Mouse (Mus musculus): ENCODE results near the gene Cdc42ep2. TPM values are rescaled to one million over a fixed set of nuclear protein-coding genes. Genes with fewer than 3 reads are reported as not detected.

Cdc42ep2 gene
- polyA plus RNA-seq, 1 experiment from 2014 or later, result 2.2 TPM

DNA sequence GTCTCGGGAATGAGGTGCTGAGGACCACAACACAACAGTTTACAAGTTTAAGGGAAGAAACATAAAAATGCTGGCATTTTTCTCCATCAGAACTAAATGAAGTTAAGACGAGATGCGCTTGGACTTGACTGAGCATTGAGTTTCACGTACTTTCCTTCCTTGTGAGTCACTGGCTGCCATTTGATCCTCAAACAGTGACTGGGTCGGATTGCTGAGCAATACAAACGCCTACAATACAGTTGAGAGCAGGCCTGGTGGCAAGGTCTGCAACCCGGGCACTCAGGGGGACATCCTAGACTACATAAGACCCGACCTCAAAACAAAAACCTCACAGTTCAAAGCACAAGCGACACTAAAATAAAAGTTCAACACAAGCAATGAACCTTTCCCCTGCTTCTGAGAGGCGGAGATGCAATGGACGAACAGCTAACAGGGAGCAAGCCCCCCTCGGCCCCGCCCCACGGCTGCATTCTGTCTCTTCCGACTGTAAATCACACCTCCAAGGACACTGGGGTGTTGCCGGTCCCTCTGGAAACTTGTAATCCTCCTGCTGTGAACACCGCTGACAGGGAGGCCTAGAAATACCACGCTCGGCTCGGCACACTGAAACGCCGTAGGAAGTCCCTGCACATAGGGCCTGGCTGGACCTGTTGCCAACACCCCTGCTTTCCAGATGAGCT is 29.6 kb upstream of the Cdc42ep2 start:
- peaks cover 96% of the 10 kb centered on the region for H3K36me3 ChIP-seq (replicated peaks)
- no peak overlapping the region for H3K4me3 ChIP-seq
- H3K27ac ChIP-seq (replicated peaks), result no peak overlapping the region
- 88% methylated on average over 22 of the region's 22 CpGs for WGBS
- H3K4me1 ChIP-seq, result peaks cover 29% of the 10 kb centered on the region
- H3K27me3 ChIP-seq (replicated peaks; ENCODE audit: low read depth, poor library complexity, severe bottlenecking), result no peaks in the 10 kb centered on the region
- no peaks in the 10 kb centered on the region for H3K9me3 ChIP-seq
- no peak for DNase-seq (ENCODE audit: low spot score)

DNA sequence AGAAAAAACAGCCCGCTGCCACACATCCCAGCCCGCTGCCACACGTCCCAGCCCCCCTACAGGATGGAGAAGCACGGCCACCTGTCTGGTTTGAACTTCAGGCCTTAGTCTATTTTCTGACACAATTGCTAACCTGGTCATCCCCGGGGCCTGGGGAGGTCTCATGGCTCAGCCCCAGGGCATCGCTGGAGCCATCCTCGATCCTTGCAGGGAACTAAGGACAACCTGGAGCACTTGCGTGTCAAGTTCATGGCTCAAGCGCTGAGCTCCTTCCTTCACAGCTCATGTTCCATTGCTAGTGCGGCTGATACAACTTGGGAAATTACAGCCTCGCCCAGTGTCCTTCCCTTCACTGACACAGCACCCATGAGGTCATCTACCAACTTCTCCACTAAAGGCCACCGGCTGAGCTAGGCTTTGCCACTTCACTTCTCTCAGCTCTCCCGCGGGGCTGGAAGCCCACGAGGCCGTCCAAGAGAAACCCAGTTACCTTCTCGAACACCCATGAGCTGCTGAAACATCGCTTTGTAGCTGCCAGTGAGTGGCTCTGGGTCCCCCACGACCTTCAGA is 28.7 kb upstream of the Cdc42ep2 start:
- H3K36me3 ChIP-seq (replicated peaks), result peaks cover 96% of the 10 kb centered on the region
- peak overlapping the region; percentile 70; the same call in 1 of the 2 replicates for H3K27ac ChIP-seq (replicated peaks)
- no peaks in the 10 kb centered on the region for H3K27me3 ChIP-seq (replicated peaks; ENCODE audit: low read depth, poor library complexity, severe bottlenecking)
- no peaks in the 10 kb centered on the region for H3K9me3 ChIP-seq
- peaks cover 29% of the 10 kb centered on the region for H3K4me1 ChIP-seq
- no peak for DNase-seq (ENCODE audit: low spot score)
- 0 out of 2 replicates have a peak overlapping the region, but pooled peaks have one; percentile 8 for H3K4me3 ChIP-seq
- 93% methylated on average over 19 of the region's 19 CpGs for WGBS

GRCm38 (mm10) chr19:5952071-5952691 is 27.6 kb upstream of the Cdc42ep2 start:
- peaks cover 96% of the 10 kb centered on the region for H3K36me3 ChIP-seq (replicated peaks)
- H3K27ac ChIP-seq (replicated peaks), result peak overlapping the region; percentile 70

GRCm38 (mm10) chr19:5951631-5952030 is 27.0 kb upstream of the Cdc42ep2 start:
- H3K4me3 ChIP-seq, result no peak overlapping the region
- no peaks in the 10 kb centered on the region for H3K27me3 ChIP-seq (replicated peaks; ENCODE audit: low read depth, poor library complexity, severe bottlenecking)
- 93% methylated on average over 16 of the region's 16 CpGs for WGBS
- no peak for DNase-seq (ENCODE audit: low spot score)
- H3K9me3 ChIP-seq, result no peaks in the 10 kb centered on the region
- H3K4me1 ChIP-seq, result peaks cover 29% of the 10 kb centered on the region
- peaks cover 97% of the 10 kb centered on the region for H3K36me3 ChIP-seq (replicated peaks)
- H3K27ac ChIP-seq (replicated peaks), result peak overlapping the region; percentile 65; the same call in 1 of the 2 replicates

More at GRCm38 (mm10) chr19:5952071-5952691, 27.6 kb upstream of the Cdc42ep2 start:
- H3K9me3 ChIP-seq, result no peaks in the 10 kb centered on the region
- no peak overlapping the region; the same call in 1 of the 2 replicates for H3K4me3 ChIP-seq
- 72% methylated on average over 13 of the region's 13 CpGs for WGBS
- no peaks in the 10 kb centered on the region for H3K27me3 ChIP-seq (replicated peaks; ENCODE audit: low read depth, poor library complexity, severe bottlenecking)
- peaks cover 29% of the 10 kb centered on the region for H3K4me1 ChIP-seq
- DNase-seq (ENCODE audit: low spot score), result peak; percentile 33

GRCm38 (mm10) chr19:5950218-5950617 is 25.6 kb upstream of the Cdc42ep2 start:
- Histone ChIP-seq H3K27ac (replicated peaks) (no peak overlapping the region), H3K9me3 (no peaks in the 10 kb centered on the region), H3K36me3 (replicated peaks) (peaks cover 100% of the 10 kb centered on the region), H3K4me3 (no peak overlapping the region), H3K27me3 (replicated peaks; ENCODE audit: low read depth, poor library complexity, severe bottlenecking) (no peaks in the 10 kb centered on the region), H3K4me1 (peaks cover 25% of the 10 kb centered on the region)
- DNase-seq (ENCODE audit: low spot score), result no peak
- 94% methylated on average over 11 of the region's 11 CpGs for WGBS

- 85% methylated on average over 8 of the region's 8 CpGs for WGBS
- Histone ChIP-seq H3K4me1 (no peaks in the 10 kb centered on the region), H3K4me3 (no peak overlapping the region), H3K36me3 (replicated peaks) (peaks cover 100% of the 10 kb centered on the region), H3K9me3 (no peaks in the 10 kb centered on the region), H3K27me3 (replicated peaks; ENCODE audit: low read depth, poor library complexity, severe bottlenecking) (no peaks in the 10 kb centered on the region), H3K27ac (replicated peaks) (no peak overlapping the region)
- peak; percentile 7 for DNase-seq (ENCODE audit: low spot score)
Measured at GRCm38 (mm10) chr19:5945891-5946290, 21.3 kb upstream of the Cdc42ep2 start.

DNA sequence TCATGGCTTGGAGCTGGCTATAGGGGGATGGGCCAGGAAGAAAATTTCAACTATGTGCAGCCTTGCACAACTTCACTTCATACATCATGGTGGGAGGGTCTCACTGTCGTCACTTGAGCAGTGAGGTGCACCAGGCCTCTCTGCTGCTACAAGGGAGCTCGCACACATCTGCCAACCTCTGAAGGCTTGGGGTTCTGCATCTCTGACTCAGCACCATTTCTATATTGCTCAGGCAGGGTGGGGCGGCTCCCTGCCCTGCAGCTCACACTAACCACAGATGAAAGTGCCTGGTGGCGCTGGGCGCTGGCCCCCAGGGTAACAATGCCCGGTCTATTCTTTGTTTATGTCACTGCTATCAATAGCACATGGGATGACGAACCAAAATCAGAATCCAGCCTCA is 20.4 kb upstream of the Cdc42ep2 start:
- Histone ChIP-seq H3K36me3 (replicated peaks) (peaks cover 100% of the 10 kb centered on the region), H3K27ac (replicated peaks) (no peak overlapping the region), H3K4me3 (no peak overlapping the region), H3K4me1 (no peaks in the 10 kb centered on the region), H3K27me3 (replicated peaks; ENCODE audit: low read depth, poor library complexity, severe bottlenecking) (no peaks in the 10 kb centered on the region), H3K9me3 (no peaks in the 10 kb centered on the region)
- no peak for DNase-seq (ENCODE audit: low spot score)
- 85% methylated on average over 7 of the region's 7 CpGs for WGBS

GRCm38 (mm10) chr19:5944145-5944544 is 19.5 kb upstream of the Cdc42ep2 start:
- H3K4me1 ChIP-seq, result no peaks in the 10 kb centered on the region
- no peak overlapping the region for H3K4me3 ChIP-seq
- H3K9me3 ChIP-seq, result no peaks in the 10 kb centered on the region
- peaks cover 100% of the 10 kb centered on the region for H3K36me3 ChIP-seq (replicated peaks)
- DNase-seq (ENCODE audit: low spot score), result no peak
- peak overlapping the region; percentile 14; the same call in 1 of the 2 replicates for H3K27ac ChIP-seq (replicated peaks)
- 85% methylated on average over 8 of the region's 8 CpGs for WGBS
- H3K27me3 ChIP-seq (replicated peaks; ENCODE audit: low read depth, poor library complexity, severe bottlenecking), result no peaks in the 10 kb centered on the region

GRCm38 (mm10) chr19:5943404-5943803 is 18.8 kb upstream of the Cdc42ep2 start:
- peaks cover 1% of the 10 kb centered on the region for H3K4me1 ChIP-seq
- peaks cover 99% of the 10 kb centered on the region for H3K36me3 ChIP-seq (replicated peaks)
- no peaks in the 10 kb centered on the region for H3K9me3 ChIP-seq
- no peak for DNase-seq (ENCODE audit: low spot score)
- H3K27me3 ChIP-seq (replicated peaks; ENCODE audit: low read depth, poor library complexity, severe bottlenecking), result no peaks in the 10 kb centered on the region
- H3K4me3 ChIP-seq, result no peak overlapping the region
- no peak overlapping the region for H3K27ac ChIP-seq (replicated peaks)
- 94% methylated on average over 15 of the region's 15 CpGs for WGBS

DNA sequence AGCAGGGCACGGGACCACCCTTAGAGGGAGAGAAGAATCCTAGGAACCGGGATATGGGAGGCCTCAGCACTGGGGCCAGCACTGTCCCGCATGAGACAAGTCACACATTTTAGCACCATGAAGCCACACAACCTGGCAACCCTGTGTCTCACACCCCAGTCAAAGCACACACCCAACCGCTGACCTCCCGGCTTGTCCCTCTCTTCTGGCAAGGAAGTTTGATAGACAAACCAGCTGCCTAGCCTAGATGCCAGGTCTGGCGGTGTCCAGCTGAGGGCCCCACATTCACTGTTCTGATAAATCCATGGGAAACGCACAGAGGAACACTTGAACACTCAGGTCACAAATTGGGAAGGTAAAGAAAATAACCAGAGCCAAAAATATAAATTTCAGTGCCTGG is 18.0 kb upstream of the Cdc42ep2 start:
- Histone ChIP-seq H3K9me3 (no peaks in the 10 kb centered on the region), H3K4me3 (no peak overlapping the region), H3K36me3 (replicated peaks) (peaks cover 91% of the 10 kb centered on the region), H3K27ac (replicated peaks) (no peak overlapping the region), H3K4me1 (peaks cover 9% of the 10 kb centered on the region), H3K27me3 (replicated peaks; ENCODE audit: low read depth, poor library complexity, severe bottlenecking) (no peaks in the 10 kb centered on the region)
- WGBS, result 92% methylated on average over 7 of the region's 7 CpGs
- DNase-seq (ENCODE audit: low spot score), result no peak

GRCm38 (mm10) chr19:5940656-5941055 is 16.0 kb upstream of the Cdc42ep2 start:
- DNase-seq (ENCODE audit: low spot score), result no peak
- Histone ChIP-seq H3K9me3 (no peaks in the 10 kb centered on the region), H3K27ac (replicated peaks) (no peak overlapping the region), H3K36me3 (replicated peaks) (peaks cover 76% of the 10 kb centered on the region), H3K4me3 (no peak overlapping the region), H3K4me1 (peaks cover 19% of the 10 kb centered on the region), H3K27me3 (replicated peaks; ENCODE audit: low read depth, poor library complexity, severe bottlenecking) (no peaks in the 10 kb centered on the region)
- WGBS, result 92% methylated on average over 10 of the region's 10 CpGs

- Histone ChIP-seq H3K9me3 (no peaks in the 10 kb centered on the region), H3K36me3 (replicated peaks) (peaks cover 71% of the 10 kb centered on the region), H3K4me1 (peaks cover 24% of the 10 kb centered on the region), H3K4me3 (no peak overlapping the region), H3K27me3 (replicated peaks; ENCODE audit: low read depth, poor library complexity, severe bottlenecking) (no peaks in the 10 kb centered on the region), H3K27ac (replicated peaks) (no peak overlapping the region)
- WGBS, result 76% methylated on average over 4 of the region's 4 CpGs
- DNase-seq (ENCODE audit: low spot score), result no peak
Measured at GRCm38 (mm10) chr19:5940173-5940572, 15.6 kb upstream of the Cdc42ep2 start.

GRCm38 (mm10) chr19:5939715-5940114 is 15.1 kb upstream of the Cdc42ep2 start:
- no peak overlapping the region for H3K4me3 ChIP-seq
- 90% methylated on average over 5 of the region's 5 CpGs for WGBS
- no peaks in the 10 kb centered on the region for H3K9me3 ChIP-seq
- H3K4me1 ChIP-seq, result peaks cover 29% of the 10 kb centered on the region
- peaks cover 67% of the 10 kb centered on the region for H3K36me3 ChIP-seq (replicated peaks)
- no peak for DNase-seq (ENCODE audit: low spot score)
- H3K27ac ChIP-seq (replicated peaks), result no peak overlapping the region
- no peaks in the 10 kb centered on the region for H3K27me3 ChIP-seq (replicated peaks; ENCODE audit: low read depth, poor library complexity, severe bottlenecking)

Data from embryonic facial prominence, embryonic 10.5 days (tissue).